Mouse (Mus musculus) gastrocnemius, adult 2 months (tissue): ENCODE data around the gene Slc9b2. TPM values are rescaled to one million over a fixed set of nuclear protein-coding genes. Genes with fewer than 3 reads are reported as not detected.

Experiments
- DNase-seq: peaks from one replicate; pipeline ENCODE4 v3.0.0; 2022
- H3K27ac ChIP-seq: fragments of 200-600 bp; 2 replicates; pipeline ENCODE4 v1.8.1; 2022; ENCODE audit warnings: mild to moderate bottlenecking
- H3K4me3 ChIP-seq: fragments of 200-600 bp; 2 replicates; pipeline ENCODE4 v1.8.1; 2022; ENCODE audit warnings: mild to moderate bottlenecking, moderate library complexity
- CTCF ChIP-seq: fragments of 200-600 bp; IDR thresholded peaks from 2 replicates; pipeline ENCODE4 v1.8.1; 2022; ENCODE audit warnings: antibody characterized with exemption, mild to moderate bottlenecking, moderate library complexity
- intact Hi-C: fragments of 180-260 bp; cut with DNase I; formaldehyde crosslinking; loops from one replicate; pipeline ENCODE4 v1.15.1; 2025
- total RNA-seq, 2 experiments: library from RNA; stranded (reverse); gene quantifications; 2 replicates each; pipeline ENCODE4 v1.2.3; 2021

Gene Slc9b2
- total RNA-seq, 2 experiments from 2014 or later = 0.42 TPM; not detected in 1

GRCm38 (mm10) chr3:135288138-135288750 lies 19.3 kb upstream of the Slc9b2 start:
- intact Hi-C loops = loop anchor here (10.0 kb wide), 2 partner anchors 107 to 217 kb away; no protein-coding TSS in a partner anchor
- Histone ChIP-seq H3K27ac (no peak overlapping the region), H3K4me3 (no peak overlapping the region)
- DNase-seq = no peak
- no peak for TF ChIP-seq CTCF

- no peak overlapping the region for H3K4me3 ChIP-seq
- no peak overlapping the region for H3K27ac ChIP-seq
- TF ChIP-seq CTCF = no peak
- no peak for DNase-seq
- intact Hi-C loops = loop anchor here (10.0 kb wide), 2 partner anchors 106 to 216 kb away; no protein-coding TSS in a partner anchor
These were observed 18.4 kb upstream of the Slc9b2 start for GRCm38 (mm10) chr3:135289148-135289547.

- peak; percentile 74 for TF ChIP-seq CTCF
- Histone ChIP-seq H3K4me3 (no peak overlapping the region), H3K27ac (no peak overlapping the region)
- peak; percentile 42 for DNase-seq
- intact Hi-C loops = loop anchor here (5.0 kb wide), 1 partner anchor 442 kb away; no protein-coding TSS in a partner anchor
These were observed 17.1 kb upstream of the Slc9b2 start for GRCm38 (mm10) chr3:135290249-135290894.

GRCm38 (mm10) chr3:135293703-135294102 lies 13.8 kb upstream of the Slc9b2 start:
- Histone ChIP-seq H3K27ac (no peak overlapping the region), H3K4me3 (no peak overlapping the region)
- no peak for DNase-seq
- no peak for TF ChIP-seq CTCF
- intact Hi-C loops = loop anchor here (5.0 kb wide), 1 partner anchor 439 kb away; no protein-coding TSS in a partner anchor

- DNase-seq = no peak
- no peak for TF ChIP-seq CTCF
- intact Hi-C loops = no loop called here
- Histone ChIP-seq H3K4me3 (no peak overlapping the region), H3K27ac (no peak overlapping the region)
These were observed 11.9 kb upstream of the Slc9b2 start for GRCm38 (mm10) chr3:135295559-135295958.

- H3K27ac ChIP-seq = no peak overlapping the region
- H3K4me3 ChIP-seq = no peak overlapping the region
- DNase-seq = no peak
- TF ChIP-seq CTCF = no peak
- intact Hi-C loops = no loop called here
These were observed 8.9 kb upstream of the Slc9b2 start for GRCm38 (mm10) chr3:135298560-135298959.

GRCm38 (mm10) chr3:135300081-135300480 lies 7.4 kb upstream of the Slc9b2 start:
- H3K4me3 ChIP-seq = no peak overlapping the region

GRCm38 (mm10) chr3:135304060-135304459 lies 3.4 kb upstream of the Slc9b2 start:
- intact Hi-C loops = no loop called here
- no peak overlapping the region for H3K4me3 ChIP-seq
- no peak overlapping the region for H3K27ac ChIP-seq
- no peak for TF ChIP-seq CTCF
- DNase-seq = no peak

More at GRCm38 (mm10) chr3:135300081-135300480, 7.4 kb upstream of the Slc9b2 start:
- DNase-seq = no peak
- intact Hi-C loops = no loop called here
- H3K27ac ChIP-seq = no peak overlapping the region
- no peak for TF ChIP-seq CTCF

GRCm38 (mm10) chr3:135304566-135304965 lies 2.9 kb upstream of the Slc9b2 start:
- DNase-seq = no peak
- Histone ChIP-seq H3K27ac (no peak overlapping the region), H3K4me3 (no peak overlapping the region)
- TF ChIP-seq CTCF = no peak
- intact Hi-C loops = no loop called here

- Histone ChIP-seq H3K27ac (no peak overlapping the region), H3K4me3 (no peak overlapping the region)
- intact Hi-C loops = no loop called here
- no peak for DNase-seq
- TF ChIP-seq CTCF = no peak
These were observed 5.5 kb downstream of the Slc9b2 start for GRCm38 (mm10) chr3:135312916-135313491.

- TF ChIP-seq CTCF = no peak
- Histone ChIP-seq H3K27ac (no peak overlapping the region), H3K4me3 (no peak overlapping the region)
- intact Hi-C loops = no loop called here
- no peak for DNase-seq
These were observed 6.2 kb downstream of the Slc9b2 start for GRCm38 (mm10) chr3:135313727-135314126.

- no peak overlapping the region for H3K27ac ChIP-seq
- TF ChIP-seq CTCF = no peak
- no peak overlapping the region for H3K4me3 ChIP-seq
- intact Hi-C loops = no loop called here
- DNase-seq = no peak
These were observed 7.3 kb downstream of the Slc9b2 start for GRCm38 (mm10) chr3:135314811-135315210.

GRCm38 (mm10) chr3:135315720-135316425 lies 8.4 kb downstream of the Slc9b2 start:
- intact Hi-C loops = no loop called here
- no peak overlapping the region for H3K4me3 ChIP-seq
- H3K27ac ChIP-seq = no peak overlapping the region
- DNase-seq = no peak
- TF ChIP-seq CTCF = no peak
